Mouse (Mus musculus): ENCODE results near the gene Gm4969. TPM values are rescaled to one million over a fixed set of nuclear protein-coding genes. Genes with fewer than 3 reads are reported as not detected.

Gm4969 gene
- total RNA-seq, 4 experiments from 2014 or later = not detected

DNA sequence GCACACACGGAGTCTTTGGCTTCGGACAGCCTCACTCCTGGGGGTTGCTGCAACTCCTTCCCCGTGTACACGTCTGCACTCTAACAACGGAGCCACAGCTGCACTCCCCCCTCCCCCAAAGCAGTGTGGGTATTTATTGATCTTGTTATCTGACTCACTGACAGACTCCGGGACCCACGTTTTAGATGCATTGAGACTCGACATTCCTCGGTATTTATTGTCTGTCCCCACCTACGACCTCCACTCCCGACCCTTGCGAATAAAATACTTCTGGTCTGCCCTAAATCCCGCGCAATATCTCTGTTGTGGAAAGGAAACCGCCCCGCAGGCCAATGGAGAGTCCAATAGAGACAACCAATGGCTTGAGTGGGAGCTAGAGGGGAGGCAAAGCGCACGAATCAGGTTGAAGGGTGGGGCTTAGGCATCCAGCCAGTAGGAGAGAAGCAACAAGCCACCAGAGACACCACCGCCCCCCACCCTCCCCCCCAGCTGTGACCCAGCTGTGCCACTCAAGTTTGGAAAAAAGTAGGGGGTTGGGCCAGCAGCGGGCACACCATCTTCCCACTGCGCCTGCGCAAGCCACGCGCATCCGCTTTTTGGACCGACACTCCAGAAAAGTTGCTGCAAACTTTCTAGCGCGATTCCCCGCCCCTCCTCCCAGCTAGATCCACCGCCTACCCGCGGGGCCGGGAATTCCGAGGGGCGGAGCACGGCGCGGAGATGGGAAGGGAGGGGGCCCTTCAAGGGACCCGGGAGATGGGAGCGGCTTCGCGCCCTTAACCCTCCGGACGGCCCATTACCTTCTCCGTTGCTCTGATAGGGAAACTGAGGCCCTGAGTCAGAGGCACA, 24.4 kb downstream of the Gm4969 start:
- DNase-seq (ENCODE audit: low spot score) = peak; percentile 96

- DNase-seq (ENCODE audit: low spot score) = peak; percentile 85
Measured at GRCm38 (mm10) chr7:19093174-19093521, 25.0 kb downstream of the Gm4969 start.

DNA sequence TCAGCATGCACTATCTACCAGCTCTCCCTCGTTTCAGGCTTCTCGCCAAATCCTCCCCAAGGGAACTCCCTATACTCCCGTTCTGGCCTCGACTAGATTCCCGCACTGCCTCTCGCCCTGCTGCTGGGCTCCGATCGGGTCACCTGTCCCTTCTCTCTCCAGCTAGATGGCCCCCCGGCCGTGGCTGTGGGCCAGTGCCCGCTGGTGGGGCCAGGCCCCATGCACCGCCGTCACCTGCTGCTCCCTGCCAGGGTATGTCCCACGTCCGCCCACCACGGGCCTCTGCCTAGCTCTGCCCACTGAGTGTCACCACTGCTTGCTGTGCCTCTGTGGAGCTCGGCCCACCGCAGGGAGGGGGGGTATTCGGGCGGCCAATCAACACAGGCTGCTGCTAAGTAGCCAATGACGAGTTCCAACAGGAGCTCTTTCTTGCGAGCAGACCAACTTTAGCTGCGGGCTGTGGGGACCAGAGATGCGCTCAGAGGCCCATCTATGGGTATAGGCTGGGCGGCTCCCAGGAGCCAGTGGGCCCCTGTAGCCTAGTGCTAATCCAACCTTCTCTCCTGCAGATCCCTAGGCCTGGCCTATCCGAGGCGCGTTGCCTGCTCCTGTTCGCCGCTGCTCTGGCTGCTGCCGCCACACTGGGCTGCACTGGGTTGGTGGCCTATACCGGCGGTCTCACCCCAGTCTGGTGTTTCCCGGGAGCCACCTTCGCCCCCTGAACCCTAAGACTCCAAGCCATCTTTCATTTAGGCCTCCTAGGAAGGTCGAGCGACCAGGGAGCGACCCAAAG, 25.6 kb downstream of the Gm4969 start:
- DNase-seq (ENCODE audit: low spot score) = peak; percentile 66

GRCm38 (mm10) chr7:19091913-19092312, 26.3 kb downstream of the Gm4969 start:
- no peak for DNase-seq (ENCODE audit: low spot score)

GRCm38 (mm10) chr7:19088813-19089212, 29.4 kb downstream of the Gm4969 start:
- DNase-seq (ENCODE audit: low spot score) = no peak

- DNase-seq (ENCODE audit: low spot score) = no peak
Measured at GRCm38 (mm10) chr7:19086760-19087159, 31.4 kb downstream of the Gm4969 start.

- no peak for DNase-seq (ENCODE audit: low spot score)
Measured at GRCm38 (mm10) chr7:19086042-19086441, 32.1 kb downstream of the Gm4969 start.

GRCm38 (mm10) chr7:19085495-19085894, 32.7 kb downstream of the Gm4969 start:
- no peak for DNase-seq (ENCODE audit: low spot score)

DNA sequence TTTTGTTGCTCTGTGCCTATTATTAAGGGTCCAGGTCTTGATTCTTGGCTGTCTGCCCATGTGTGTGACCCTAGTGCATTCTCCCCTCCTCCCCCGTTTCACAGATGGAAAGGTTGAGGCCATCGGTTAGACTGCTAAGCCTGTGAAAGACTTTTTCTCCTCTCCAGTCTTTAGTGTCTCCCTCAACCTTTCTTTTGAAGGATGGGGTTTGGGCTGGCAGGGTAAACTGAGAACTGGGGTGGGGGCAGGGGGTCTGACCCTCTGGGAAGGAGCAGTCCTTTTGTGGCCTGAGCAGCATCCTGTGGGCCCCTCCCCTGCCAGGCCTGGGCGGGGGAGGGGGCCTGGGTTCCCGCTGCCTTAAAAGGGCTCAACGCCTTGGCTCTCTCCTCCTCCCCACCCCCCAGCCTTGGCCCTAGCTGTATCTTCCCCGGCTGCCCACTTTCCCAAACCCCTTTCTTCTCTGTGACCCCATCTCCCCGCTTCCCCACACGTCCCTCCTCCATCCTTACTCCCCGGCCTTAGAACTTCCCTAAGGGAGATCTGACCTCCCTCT, 33.2 kb downstream of the Gm4969 start:
- DNase-seq (ENCODE audit: low spot score) = no peak

- DNase-seq (ENCODE audit: low spot score) = no peak
Measured at GRCm38 (mm10) chr7:19084277-19084771, 33.8 kb downstream of the Gm4969 start.

DNA sequence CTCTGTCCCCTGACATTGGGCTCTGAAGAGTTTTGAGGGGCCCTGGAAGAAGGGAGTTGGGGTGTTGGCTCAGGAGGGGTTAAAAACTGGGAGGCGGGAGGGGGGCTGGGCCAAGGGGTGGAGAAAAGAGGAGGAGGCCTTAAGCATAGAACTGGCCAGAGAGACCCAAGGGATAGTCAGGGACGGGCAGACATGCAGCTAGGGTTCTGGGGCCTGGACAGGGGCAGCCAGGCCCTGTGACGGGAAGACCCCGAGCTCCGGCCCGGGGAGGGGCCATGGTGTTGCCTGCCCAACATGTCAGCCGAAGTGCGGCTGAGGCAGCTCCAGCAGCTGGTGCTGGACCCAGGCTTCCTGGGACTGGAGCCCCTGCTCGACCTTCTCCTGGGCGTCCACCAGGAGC, 34.5 kb downstream of the Gm4969 start, which contains the start of gene Dmpk:
TSS of gene Dmpk (plus strand) at position 149 of the 400 bp plus-strand sequence.
- DNase-seq (ENCODE audit: low spot score) = no peak

DNA sequence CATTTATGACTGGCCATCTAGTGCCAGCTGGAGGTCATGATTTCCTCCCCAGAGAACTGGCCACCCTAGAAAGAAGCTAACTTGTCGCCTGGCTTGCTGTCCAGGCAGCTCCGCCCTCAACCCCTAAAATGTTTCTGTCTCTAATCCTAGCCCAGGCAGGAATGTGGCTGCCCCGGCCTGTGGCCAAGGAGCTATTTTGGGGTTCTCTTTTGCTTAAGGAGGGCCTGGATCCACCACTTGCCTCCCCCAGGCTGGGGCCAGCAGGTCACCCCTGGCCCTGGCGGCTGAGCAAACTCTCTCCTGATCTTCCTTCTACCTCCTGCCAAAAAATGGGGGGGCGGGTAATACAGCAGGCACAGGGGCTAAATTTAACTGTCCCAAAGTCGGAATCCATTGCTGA, 35.1 kb downstream of the Gm4969 start:
- DNase-seq (ENCODE audit: low spot score) = peak; percentile 82

GRCm38 (mm10) chr7:19082171-19082570, 36.0 kb downstream of the Gm4969 start:
- no peak for DNase-seq (ENCODE audit: low spot score)

GRCm38 (mm10) chr7:19080451-19080950, 37.7 kb downstream of the Gm4969 start:
- no peak for DNase-seq (ENCODE audit: low spot score)

- no peak for DNase-seq (ENCODE audit: low spot score)
Measured at GRCm38 (mm10) chr7:19078732-19079131, 39.4 kb downstream of the Gm4969 start.

DNA sequence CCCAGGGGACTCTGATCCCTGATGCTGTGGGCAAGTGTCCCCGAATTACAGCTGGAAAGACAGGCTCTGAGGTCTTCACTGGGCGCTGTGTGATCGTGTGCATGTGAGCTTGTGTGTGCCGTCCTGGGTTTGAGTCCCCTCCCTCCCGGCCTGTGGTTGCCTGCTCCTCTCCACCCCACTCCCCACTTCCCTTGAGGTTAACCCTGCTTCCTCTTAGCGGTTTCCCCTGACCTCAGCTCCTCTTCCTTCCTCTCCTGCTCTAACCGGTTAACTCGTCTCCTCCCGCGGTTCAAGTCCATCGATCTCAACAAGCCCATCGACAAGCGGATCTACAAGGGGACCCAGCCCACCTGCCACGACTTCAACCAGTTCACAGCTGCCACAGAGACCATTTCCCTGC, 40.4 kb downstream of the Gm4969 start:
- peak; percentile 54 for DNase-seq (ENCODE audit: low spot score)

GRCm38 (mm10) chr7:19076586-19076991, 41.6 kb downstream of the Gm4969 start:
- no peak for DNase-seq (ENCODE audit: low spot score)

DNA sequence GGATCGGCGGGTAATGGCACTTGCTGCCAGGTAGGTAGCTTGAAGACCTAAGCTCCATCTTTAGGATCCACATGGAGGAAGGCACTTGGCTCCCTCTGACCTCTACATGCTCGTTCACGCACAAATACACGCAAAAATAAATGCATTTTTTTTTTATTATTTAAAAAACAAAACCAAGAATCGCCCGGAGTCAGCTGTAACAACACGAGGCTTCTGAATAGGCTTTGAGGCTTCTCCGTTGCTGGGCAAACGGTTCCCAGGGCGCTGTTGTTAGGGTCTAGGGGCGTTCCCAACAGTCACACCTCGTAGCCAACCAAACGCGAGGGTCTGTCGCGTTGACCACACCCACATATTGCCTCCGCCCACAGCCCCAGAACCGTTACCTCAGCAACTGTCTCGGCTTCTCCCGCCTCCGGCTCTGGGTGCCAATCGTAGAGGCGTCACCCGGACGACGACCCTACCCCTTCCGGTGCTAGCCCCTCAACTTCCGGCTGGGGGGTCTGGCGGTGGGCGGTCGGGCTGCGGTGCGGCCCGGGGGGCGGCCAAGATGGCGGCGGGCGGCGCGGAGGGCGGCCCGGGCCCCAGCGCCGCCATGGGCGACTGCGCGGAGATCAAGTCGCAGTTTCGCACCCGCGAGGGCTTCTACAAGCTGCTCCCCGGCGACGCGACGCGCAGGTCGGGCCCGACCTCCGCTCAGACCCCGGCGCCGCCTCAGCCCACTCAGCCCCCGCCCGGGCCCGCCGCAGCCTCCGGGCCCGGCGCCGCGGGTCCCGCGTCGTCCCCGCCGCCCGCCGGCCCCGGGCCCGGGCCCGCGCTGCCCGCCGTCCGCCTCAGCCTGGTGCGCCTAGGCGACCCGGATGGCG, 42.2 kb downstream of the Gm4969 start, which contains the start of gene Dmwd:
TSS of gene Dmwd (plus strand) at position 505 of the 863 bp plus-strand sequence.
- DNase-seq (ENCODE audit: low spot score) = peak; percentile 94

DNA sequence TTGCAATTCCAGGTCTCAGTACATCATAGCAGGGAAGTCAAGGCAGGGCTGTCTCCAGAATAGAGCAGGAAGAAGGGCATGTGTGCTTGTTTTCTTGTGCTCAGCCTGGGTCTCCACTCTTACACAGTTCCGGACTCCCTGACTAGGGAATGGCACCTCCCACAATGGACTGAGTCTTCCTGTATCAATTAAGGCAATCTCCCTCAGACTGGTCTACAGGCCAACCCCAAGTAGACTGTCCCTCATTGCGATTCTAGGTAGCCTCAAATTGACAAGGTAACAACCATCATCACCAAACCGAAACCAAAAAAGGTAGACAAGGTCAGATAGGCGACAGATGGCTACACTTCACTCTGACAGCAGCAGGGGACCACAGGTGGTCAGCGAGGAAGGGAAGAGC, 42.9 kb downstream of the Gm4969 start:
- DNase-seq (ENCODE audit: low spot score) = no peak

GRCm38 (mm10) chr7:19074494-19074893, 43.7 kb downstream of the Gm4969 start:
- DNase-seq (ENCODE audit: low spot score) = no peak

GRCm38 (mm10) chr7:19073504-19073903, 44.7 kb downstream of the Gm4969 start:
- DNase-seq (ENCODE audit: low spot score) = no peak

Measured in heart, adult 8-10 months (tissue).